Mouse (Mus musculus) hindbrain, embryonic 15.5 days (tissue): ENCODE results near the gene Mpst. TPM values are rescaled to one million over a fixed set of nuclear protein-coding genes. Genes with fewer than 3 reads are reported as not detected.
A peak's percentile ranks its signal among the peaks of the same experiment; 100 is the strongest.

Source experiments
- ATAC-seq: fragments of 200-750 bp; cut with Nextera tagmentation; 2 replicates; pipeline ENCODE4 v1.8.0; 2017; ENCODE audit warnings: low read depth, moderate number of reproducible peaks, moderate TSS enrichment; ENCODE audit not compliant: low FRiP score
- H3K27ac ChIP-seq: fragments of 300-500 bp; sonication (generic); replicated peaks from 2 replicates; pipeline ENCODE4 v1.5.1; 2015; ENCODE audit warnings: mild to moderate bottlenecking, inconsistent platforms
- H3K27me3 ChIP-seq: fragments of 300-500 bp; sonication (generic); 2 replicates; pipeline ENCODE4 v1.6.1; 2015; ENCODE audit warnings: control low read depth, inconsistent platforms
- H3K36me3 ChIP-seq: fragments of 300-500 bp; sonication (generic); 2 replicates; pipeline ENCODE4 v1.6.1; 2015; ENCODE audit warnings: control low read depth, inconsistent platforms
- H3K4me1 ChIP-seq: fragments of 300-500 bp; sonication (generic); replicated peaks from 2 replicates; pipeline ENCODE4 v1.6.1; 2015; ENCODE audit warnings: control low read depth, inconsistent platforms
- H3K4me2 ChIP-seq: fragments of 300-500 bp; sonication (generic); 2 replicates; pipeline ENCODE4 v1.6.1; 2015; ENCODE audit warnings: moderate library complexity, mild to moderate bottlenecking, inconsistent platforms
- H3K4me3 ChIP-seq: fragments of 300-500 bp; sonication (generic); 2 replicates; pipeline ENCODE4 v1.5.1; 2015; ENCODE audit warnings: mild to moderate bottlenecking, inconsistent platforms
- H3K9ac ChIP-seq: fragments of 300-500 bp; sonication (generic); 2 replicates; pipeline ENCODE4 v1.6.1; 2015; ENCODE audit warnings: inconsistent platforms
- H3K9me3 ChIP-seq: fragments of 300-500 bp; sonication (generic); 2 replicates; pipeline ENCODE4 v1.6.1; 2016; ENCODE audit warnings: control low read depth, inconsistent platforms
- WGBS: fragments of 180-500 bp; shearing (Covaris S2); methylation state at CpG from one replicate; pipeline ENCODE4 v1.1.7; 2015; 5-methylcytosine and 5-hydroxymethylcytosine counted together
- polyA plus RNA-seq: library from polyadenylated mRNA; unstranded; fragments of >200 nt; fragmentation: Nextera tagmentation; extraction: Ambion mirVana; gene quantifications from 2 replicates; pipeline ENCODE4 v1.2.1, GENCODE M21; 2015

The Mpst gene
- polyA plus RNA-seq, 1 experiment from 2014 or later, result 3.1 TPM

GRCm38 (mm10) chr15:78428391-78429138 lies 22.3 kb downstream of the Mpst start, which contains the start of gene Kctd17:
TSS of gene Kctd17 (plus strand) at chr15:78428564.
- peak within 1 kb of the TSS; percentile 69 for H3K4me3 ChIP-seq
- peaks cover 9% of the 10 kb centered on the region; the same call in 1 of the 2 replicates for H3K36me3 ChIP-seq
- peak within 1 kb of the TSS; percentile 71 for H3K4me2 ChIP-seq
- no peaks in the 10 kb centered on the region for H3K27me3 ChIP-seq
- peak within 1 kb of the TSS; percentile 76 for H3K27ac ChIP-seq
- peak within 1 kb of the TSS; percentile 79 for H3K9ac ChIP-seq
- H3K9me3 ChIP-seq, result no peaks in the 10 kb centered on the region
- under 1% methylated on average over 51 of the region's 52 CpGs for WGBS
- H3K4me1 ChIP-seq, result peaks cover 33% of the 10 kb centered on the region
- ATAC-seq, result peak; percentile 92

GRCm38 (mm10) chr15:78429139-78429459 lies 22.9 kb downstream of the Mpst start:
- peaks cover 15% of the 10 kb centered on the region; the same call in 1 of the 2 replicates for H3K36me3 ChIP-seq

GRCm38 (mm10) chr15:78429871-78430622 lies 23.8 kb downstream of the Mpst start:
- Histone ChIP-seq H3K9me3 (no peaks in the 10 kb centered on the region), H3K27me3 (no peaks in the 10 kb centered on the region), H3K36me3 (peaks cover 17% of the 10 kb centered on the region; the same call in 1 of the 2 replicates), H3K27ac (peak overlapping the region; percentile 76), H3K4me1 (peaks cover 35% of the 10 kb centered on the region), H3K9ac (peak overlapping the region; percentile 79; the same call in 1 of the 2 replicates), H3K4me2 (peak overlapping the region; percentile 71), H3K4me3 (peak overlapping the region; percentile 69)
- 81% methylated on average over 13 of the region's 13 CpGs for WGBS
- no peak for ATAC-seq

More at GRCm38 (mm10) chr15:78429139-78429459, 22.9 kb downstream of the Mpst start:
- Histone ChIP-seq H3K9ac (peak overlapping the region; percentile 79), H3K27me3 (no peaks in the 10 kb centered on the region), H3K27ac (peak overlapping the region; percentile 76), H3K4me3 (peak overlapping the region; percentile 69), H3K9me3 (no peaks in the 10 kb centered on the region), H3K4me1 (peaks cover 33% of the 10 kb centered on the region), H3K4me2 (peak overlapping the region; percentile 71)
- WGBS, result 0% methylated on average over 3 of the region's 3 CpGs
- no peak for ATAC-seq

GRCm38 (mm10) chr15:78430874-78431273 lies 24.7 kb downstream of the Mpst start:
- H3K4me3 ChIP-seq, result no peak overlapping the region
- H3K4me1 ChIP-seq, result peaks cover 35% of the 10 kb centered on the region
- 86% methylated on average over 10 of the region's 10 CpGs for WGBS
- no peaks in the 10 kb centered on the region for H3K27me3 ChIP-seq
- ATAC-seq, result no peak
- no peaks in the 10 kb centered on the region for H3K9me3 ChIP-seq
- H3K36me3 ChIP-seq, result peaks cover 17% of the 10 kb centered on the region; the same call in 1 of the 2 replicates
- no peak overlapping the region for H3K9ac ChIP-seq
- no peak overlapping the region for H3K27ac ChIP-seq
- H3K4me2 ChIP-seq, result no peak overlapping the region

GRCm38 (mm10) chr15:78431541-78432121 lies 25.4 kb downstream of the Mpst start:
- H3K4me3 ChIP-seq, result no peak overlapping the region
- no peak overlapping the region for H3K27ac ChIP-seq
- H3K4me2 ChIP-seq, result no peak overlapping the region
- H3K4me1 ChIP-seq, result peaks cover 41% of the 10 kb centered on the region
- WGBS, result 84% methylated on average over 7 of the region's 7 CpGs
- no peaks in the 10 kb centered on the region for H3K27me3 ChIP-seq
- H3K36me3 ChIP-seq, result peaks cover 17% of the 10 kb centered on the region; the same call in 1 of the 2 replicates
- H3K9me3 ChIP-seq, result no peaks in the 10 kb centered on the region
- no peak for ATAC-seq
- H3K9ac ChIP-seq, result no peak overlapping the region

- peaks cover 17% of the 10 kb centered on the region; the same call in 1 of the 2 replicates for H3K36me3 ChIP-seq
- no peak for ATAC-seq
- no peak overlapping the region for H3K9ac ChIP-seq
- 28% methylated on average over 6 of the region's 6 CpGs for WGBS
- H3K27ac ChIP-seq, result no peak overlapping the region
- no peak overlapping the region for H3K4me2 ChIP-seq
- H3K4me1 ChIP-seq, result peaks cover 45% of the 10 kb centered on the region
- H3K9me3 ChIP-seq, result no peaks in the 10 kb centered on the region
- H3K27me3 ChIP-seq, result no peaks in the 10 kb centered on the region
- no peak overlapping the region for H3K4me3 ChIP-seq
Observed at GRCm38 (mm10) chr15:78434896-78435520, 28.8 kb downstream of the Mpst start.

GRCm38 (mm10) chr15:78435681-78436080 lies 29.5 kb downstream of the Mpst start:
- H3K4me1 ChIP-seq, result peaks cover 39% of the 10 kb centered on the region
- ATAC-seq, result no peak
- no peak overlapping the region for H3K9ac ChIP-seq
- 83% methylated on average over 11 of the region's 11 CpGs for WGBS
- no peaks in the 10 kb centered on the region for H3K27me3 ChIP-seq
- no peaks in the 10 kb centered on the region for H3K9me3 ChIP-seq
- H3K4me2 ChIP-seq, result no peak overlapping the region
- H3K27ac ChIP-seq, result no peak overlapping the region
- peaks cover 17% of the 10 kb centered on the region; the same call in 1 of the 2 replicates for H3K36me3 ChIP-seq
- H3K4me3 ChIP-seq, result no peak overlapping the region

GRCm38 (mm10) chr15:78436380-78437192 lies 30.4 kb downstream of the Mpst start:
- H3K9ac ChIP-seq, result peak overlapping the region; percentile 14; the same call in 1 of the 2 replicates
- peaks cover 17% of the 10 kb centered on the region; the same call in 1 of the 2 replicates for H3K36me3 ChIP-seq

GRCm38 (mm10) chr15:78437237-78438017 lies 31.2 kb downstream of the Mpst start:
- Histone ChIP-seq H3K4me1 (peaks cover 29% of the 10 kb centered on the region), H3K9ac (peak overlapping the region; percentile 21; the same call in 1 of the 2 replicates), H3K4me2 (peak overlapping the region; percentile 48), H3K36me3 (peaks cover 12% of the 10 kb centered on the region; the same call in 1 of the 2 replicates), H3K27me3 (no peaks in the 10 kb centered on the region), H3K4me3 (no peak overlapping the region), H3K9me3 (no peaks in the 10 kb centered on the region), H3K27ac (peak overlapping the region; percentile 63)
- ATAC-seq, result peak; percentile 7; the same call in 1 of the 2 replicates
- WGBS, result 19% methylated on average over 23 of the region's 23 CpGs

More at GRCm38 (mm10) chr15:78436380-78437192, 30.4 kb downstream of the Mpst start:
- peak overlapping the region; percentile 48 for H3K4me2 ChIP-seq
- H3K4me1 ChIP-seq, result peaks cover 32% of the 10 kb centered on the region
- H3K4me3 ChIP-seq, result peak overlapping the region; percentile 9; the same call in 1 of the 2 replicates
- H3K27ac ChIP-seq, result peak overlapping the region; percentile 63
- WGBS, result 11% methylated on average over 32 of the region's 32 CpGs
- peak; percentile 43; the same call in 1 of the 2 replicates for ATAC-seq
- H3K27me3 ChIP-seq, result no peaks in the 10 kb centered on the region
- no peaks in the 10 kb centered on the region for H3K9me3 ChIP-seq

- Histone ChIP-seq H3K9me3 (no peaks in the 10 kb centered on the region), H3K9ac (no peak overlapping the region), H3K4me1 (peaks cover 29% of the 10 kb centered on the region), H3K36me3 (peaks cover 12% of the 10 kb centered on the region; the same call in 1 of the 2 replicates), H3K27ac (no peak overlapping the region; the same call in 1 of the 2 replicates), H3K4me3 (no peak overlapping the region), H3K27me3 (no peaks in the 10 kb centered on the region), H3K4me2 (no peak overlapping the region)
- 43% methylated on average over 4 of the region's 4 CpGs for WGBS
- no peak for ATAC-seq
Observed at GRCm38 (mm10) chr15:78438018-78438394, 31.8 kb downstream of the Mpst start.
